In the genomic region with DNA sequence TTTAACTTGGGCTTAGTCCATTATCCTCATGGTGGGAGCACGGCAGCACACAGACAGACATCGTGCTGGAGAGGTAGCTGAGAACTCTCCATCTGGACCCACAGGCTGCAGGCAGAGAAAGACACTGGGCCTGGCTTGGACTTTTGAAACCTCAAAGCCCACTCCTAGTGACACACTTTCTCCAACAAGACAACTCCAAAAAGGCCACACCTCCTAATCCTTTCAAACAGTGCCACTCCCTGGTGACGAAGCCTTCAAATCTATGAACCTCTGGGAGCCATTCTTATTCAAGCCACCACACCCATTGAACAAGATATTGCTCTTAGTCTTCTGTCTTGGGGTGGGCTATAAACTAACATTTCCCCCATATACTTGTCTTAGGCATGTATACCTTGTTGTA, we compare ENCODE assay signal across 15 mouse cellular contexts. TPM values are rescaled to one million over a fixed set of nuclear protein-coding genes. Genes with fewer than 3 reads are reported as not detected.
DNase-seq lines count a peak whose midpoint lies in the region; ATAC-seq and TF ChIP-seq lines count a peak whose summit lies in the region.
"Had no signal": no experiment of that assay in that cellular context is flagged by ENCODE, and none has a peak within 500 bp of the region (broad histone marks: within the 10 kb centered on the region; RNA-seq: fewer than 3 reads in every experiment).

No protein-coding gene starts in this region.

- peaks cover 47% of the 10 kb centered on the region for H3K4me1 ChIP-seq in heart, adult 2 months (ENCODE audit: control insufficient read depth, insufficient read depth, low read length)
- H3K4me1 ChIP-seq in brown adipose tissue, adult 24 weeks (ENCODE audit: control insufficient read depth, insufficient read depth, insufficient read length, low read length), result peaks cover 44% of the 10 kb centered on the region
- H3K4me1 ChIP-seq: embryonic facial prominence, embryonic 12.5 days; forebrain, embryonic 12.5 days had no signal

- H3K79me2 ChIP-seq in heart, adult 2 months (replicated peaks; ENCODE audit: control insufficient read depth, insufficient read depth, low read length), result no peaks in the 10 kb centered on the region

- no peak for ATAC-seq in megakaryocyte-erythroid progenitor cell, adult 5-6 weeks (replicated peaks; ENCODE audit: low FRiP score, low TSS enrichment, poor library complexity, severe bottlenecking)
- ATAC-seq: forebrain, embryonic 14.5 days; forebrain, postnatal 0 days had no signal

- intact Hi-C loops in gastrocnemius, adult 2 months (cut with DNase I), result no loop called here
- intact Hi-C loops in heart, adult 2 months (cut with DNase I), result loop anchor here (5.0 kb wide), 1 partner anchor 421 kb away; no protein-coding TSS in a partner anchor
- intact Hi-C loops in heart, postnatal 36 days (cut with DNase I), result no loop called here

- no peak overlapping the region for H3K9ac ChIP-seq in heart, adult 2 months (ENCODE audit: low read depth, low read length)
- H3K9ac ChIP-seq: embryonic facial prominence, embryonic 12.5 days; forebrain, embryonic 12.5 days; forebrain, postnatal 0 days had no signal

- H3K27me3 ChIP-seq in heart, adult 2 months (ENCODE audit: control insufficient read depth, insufficient read depth, low read length), result no peaks in the 10 kb centered on the region
- H3K27me3 ChIP-seq: embryonic facial prominence, embryonic 12.5 days; forebrain, embryonic 12.5 days had no signal

- H3K27ac ChIP-seq in gastrocnemius, adult 2 months, result peak overlapping the region; percentile 80
- peak overlapping the region; percentile 61 for H3K27ac ChIP-seq in heart, adult 2 months
- H3K27ac ChIP-seq in brown adipose tissue, adult 24 weeks (replicated peaks; ENCODE audit: low read depth, low read length), result 0 out of 2 replicates have a peak overlapping the region, but pooled peaks have one; percentile 10
- H3K27ac ChIP-seq: embryonic facial prominence, embryonic 10.5 days; embryonic facial prominence, embryonic 12.5 days; forebrain, embryonic 12.5 days had no signal

- no peak for TF ChIP-seq CTCF in gastrocnemius, adult 2 months (IDR thresholded peaks at IDR 0.05)
- TF ChIP-seq CTCF in heart, adult 2 months (IDR thresholded peaks at IDR 0.05), result no peak

- TF ChIP-seq EP300 in heart, adult 2 months (IDR thresholded peaks at IDR 0.05; ENCODE audit: insufficient read depth, low read depth, low read length), result no peak

- H3K36me3 ChIP-seq in heart, adult 2 months (ENCODE audit: control insufficient read depth, insufficient read depth, low read length), result no peaks in the 10 kb centered on the region
- H3K36me3 ChIP-seq: embryonic facial prominence, embryonic 10.5 days; embryonic facial prominence, embryonic 12.5 days; forebrain, embryonic 12.5 days had no signal

- no peak for DNase-seq in gastrocnemius, adult 2 months
- no peak for DNase-seq in gastrocnemius, adult 8-10 months (ENCODE audit: low spot score in 2 of 2)
- peak in 1 of 2 experiments; percentile 26 for DNase-seq in heart, adult 2 months
- DNase-seq in heart, postnatal 36 days, result no peak
- DNase-seq: cerebellum, adult 11-12 months; cerebellum, adult 2 months; cerebellum, adult 9-10 months; cerebellum, postnatal 25 days; forebrain, postnatal 0 days had no signal

- H3K4me3 ChIP-seq in gastrocnemius, adult 2 months, result no peak overlapping the region
- no peak overlapping the region for H3K4me3 ChIP-seq in heart, adult 2 months
- H3K4me3 ChIP-seq in brown adipose tissue, adult 24 weeks (ENCODE audit: insufficient read depth, low read depth, low read length), result no peak overlapping the region
- H3K4me3 ChIP-seq: embryonic facial prominence, embryonic 10.5 days; embryonic facial prominence, embryonic 12.5 days; forebrain, embryonic 12.5 days had no signal

- no peak for TF ChIP-seq POLR2A in heart, adult 2 months (IDR thresholded peaks at IDR 0.05; ENCODE audit: insufficient read depth, low read depth, low read length)

- WGBS in heart, adult 2 months, result 93% methylated on average over 3 of the region's 3 CpGs

RNA-seq across cellular contexts. Expression of gene Ampd3, which starts 59.2 kb away (rescaled TPM):
- 10 to 100 TPM in 1 of 2 experiments, 1 to 10 TPM in 1; 7.6 to 16.6 TPM for total RNA-seq in gastrocnemius, adult 2 months (2021)
- 10 to 100 TPM in 2 of 4 experiments, 1 to 10 TPM in 2; 7.4 to 11.7 (median 9.5) TPM for total RNA-seq in gastrocnemius, adult 8-10 months (2022)
- 10 to 100 TPM; 38.9 to 43.6 TPM for total RNA-seq in heart, adult 2 months (2021)
- 29.9 and 40.4 TPM in 2 replicates for polyA plus RNA-seq in heart, adult 2 months (2012; rRNA removed)
- total RNA-seq in heart, postnatal 36 days (2021), result 10 to 100 TPM; 31.5 to 45.8 TPM
- 22.4 and 30.0 TPM in 2 replicates for polyA plus RNA-seq in brown adipose tissue, adult 24 weeks (2012; ENCODE audit: insufficient read depth, insufficient read length, missing spikeins)
- total RNA-seq in megakaryocyte-erythroid progenitor cell, adult 5-6 weeks (2014; fragmentation: Nextera tagmentation), result 66.1 and 83.1 TPM in 2 replicates
- total RNA-seq in megakaryocyte-erythroid progenitor cell, adult 5-6 weeks (2017), result 30.8 and 52.2 TPM in 2 replicates

Comparison
In these comparisons a context has a peak if more than half of its experiments do, and no peak if none do; other contexts are left out.
1. H3K27ac ChIP-seq: peak in every context shown above with its lines; median percentile 80 in gastrocnemius, adult 2 months; 61 in heart, adult 2 months; 10 in brown adipose tissue, adult 24 weeks.